Mouse (Mus musculus): ENCODE measurements at regions not wholly inside any gene's neighbourhood (a gene's known extent, or its start where the extent isn't known, plus 50 kb on each side); places are given as distances from the start of the nearest gene placed in this dataset.

GRCm38 (mm10) chr14:76701304-76701703 is 144.6 kb upstream of the Serp2 start:
- no peaks in the 10 kb centered on the region for H3K36me3 ChIP-seq (ENCODE audit: control insufficient read depth, insufficient read depth, low read length, poor library complexity, severe bottlenecking)
- DNase-seq (ENCODE audit: low read depth, low spot score): no peak
- in situ Hi-C loops (cut with MboI; ENCODE audit: low sequenced_read_pairs in 2 of 2, unreplicated experiment in 2 of 2): no loop called here
- H3K9me3 ChIP-seq (ENCODE audit: control insufficient read depth, insufficient read depth, low read depth, low read length): no peaks in the 10 kb centered on the region
- no peak overlapping the region for H3K4me3 ChIP-seq (ENCODE audit: insufficient read depth in 1 of 2, low read depth in 1 of 2, low read length in 2 of 2, poor library complexity in 1 of 2, severe bottlenecking in 1 of 2)
- no peak overlapping the region for H3K27ac ChIP-seq (ENCODE audit: insufficient read depth, low read depth, low read length, poor library complexity, severe bottlenecking)
- peaks cover 2 to 24% of the 10 kb centered on the region in 2 experiments; a peak in 2 of 4 replicates for H3K4me1 ChIP-seq (ENCODE audit: control insufficient read depth in 2 of 2, insufficient read depth in 2 of 2, low read length in 2 of 2, poor library complexity in 1 of 2)
- TF ChIP-seq CHD2 (IDR thresholded peaks at IDR 0.05; ENCODE audit: low read depth, low read length) (no peak), ZNF384 (IDR thresholded peaks at IDR 0.05; ENCODE audit: low read depth, low read length) (no peak), MAFK (IDR thresholded peaks at IDR 0.05; ENCODE audit: insufficient read depth, low read depth, low read length) (no peak), ZC3H11A (IDR thresholded peaks at IDR 0.05; ENCODE audit: borderline replicate concordance, low read depth, low read length) (no peak), HCFC1 (IDR thresholded peaks at IDR 0.05; ENCODE audit: borderline replicate concordance, insufficient read depth, low read length) (no peak)
- no peak overlapping the region for H3K9ac ChIP-seq (ENCODE audit: insufficient read depth, low read depth, low read length, poor library complexity, severe bottlenecking)

GRCm38 (mm10) chr14:76700796-76701195 is 144.1 kb upstream of the Serp2 start:
- no peak for TF ChIP-seq CHD2 (IDR thresholded peaks at IDR 0.05; ENCODE audit: low read depth, low read length)
- no peak for TF ChIP-seq MAFK (IDR thresholded peaks at IDR 0.05; ENCODE audit: insufficient read depth, low read depth, low read length)
- TF ChIP-seq ZC3H11A (IDR thresholded peaks at IDR 0.05; ENCODE audit: borderline replicate concordance, low read depth, low read length): no peak
- no peak for TF ChIP-seq ZNF384 (IDR thresholded peaks at IDR 0.05; ENCODE audit: low read depth, low read length)
- no peak for TF ChIP-seq HCFC1 (IDR thresholded peaks at IDR 0.05; ENCODE audit: borderline replicate concordance, insufficient read depth, low read length)
- H3K4me1 ChIP-seq (ENCODE audit: control insufficient read depth in 2 of 2, insufficient read depth in 2 of 2, low read length in 2 of 2, poor library complexity in 1 of 2): peaks cover 3 to 27% of the 10 kb centered on the region in 2 experiments; a peak in 3 of 4 replicates
- H3K27ac ChIP-seq (ENCODE audit: insufficient read depth, low read depth, low read length, poor library complexity, severe bottlenecking): no peak overlapping the region
- in situ Hi-C loops (cut with MboI; ENCODE audit: low sequenced_read_pairs in 2 of 2, unreplicated experiment in 2 of 2): no loop called here
- no peaks in the 10 kb centered on the region for H3K9me3 ChIP-seq (ENCODE audit: control insufficient read depth, insufficient read depth, low read depth, low read length)
- DNase-seq (ENCODE audit: low read depth, low spot score): no peak
- no peaks in the 10 kb centered on the region for H3K36me3 ChIP-seq (ENCODE audit: control insufficient read depth, insufficient read depth, low read length, poor library complexity, severe bottlenecking)
- no peak overlapping the region for H3K4me3 ChIP-seq (ENCODE audit: insufficient read depth in 1 of 2, low read depth in 1 of 2, low read length in 2 of 2, poor library complexity in 1 of 2, severe bottlenecking in 1 of 2)
- H3K9ac ChIP-seq (ENCODE audit: insufficient read depth, low read depth, low read length, poor library complexity, severe bottlenecking): no peak overlapping the region

GRCm38 (mm10) chr14:76700190-76700589 is 143.5 kb upstream of the Serp2 start:
- Histone ChIP-seq H3K4me3 (ENCODE audit: insufficient read depth in 1 of 2, low read depth in 1 of 2, low read length in 2 of 2, poor library complexity in 1 of 2, severe bottlenecking in 1 of 2) (no peak overlapping the region), H3K9me3 (ENCODE audit: control insufficient read depth, insufficient read depth, low read depth, low read length) (no peaks in the 10 kb centered on the region), H3K9ac (ENCODE audit: insufficient read depth, low read depth, low read length, poor library complexity, severe bottlenecking) (no peak overlapping the region), H3K4me1 (ENCODE audit: control insufficient read depth in 2 of 2, insufficient read depth in 2 of 2, low read length in 2 of 2, poor library complexity in 1 of 2) (peaks cover 7 to 30% of the 10 kb centered on the region in 2 experiments), H3K36me3 (ENCODE audit: control insufficient read depth, insufficient read depth, low read length, poor library complexity, severe bottlenecking) (no peaks in the 10 kb centered on the region), H3K27ac (ENCODE audit: insufficient read depth, low read depth, low read length, poor library complexity, severe bottlenecking) (no peak overlapping the region)
- TF ChIP-seq ZNF384 (IDR thresholded peaks at IDR 0.05; ENCODE audit: low read depth, low read length) (no peak), ZC3H11A (IDR thresholded peaks at IDR 0.05; ENCODE audit: borderline replicate concordance, low read depth, low read length) (no peak), HCFC1 (IDR thresholded peaks at IDR 0.05; ENCODE audit: borderline replicate concordance, insufficient read depth, low read length) (no peak), MAFK (IDR thresholded peaks at IDR 0.05; ENCODE audit: insufficient read depth, low read depth, low read length) (no peak), CHD2 (IDR thresholded peaks at IDR 0.05; ENCODE audit: low read depth, low read length) (no peak)
- in situ Hi-C loops (cut with MboI; ENCODE audit: low sequenced_read_pairs in 2 of 2, unreplicated experiment in 2 of 2): no loop called here
- DNase-seq (ENCODE audit: low read depth, low spot score): no peak

GRCm38 (mm10) chr14:76698718-76699402 is 142.2 kb upstream of the Serp2 start:
- no peak overlapping the region for H3K27ac ChIP-seq (ENCODE audit: insufficient read depth, low read depth, low read length, poor library complexity, severe bottlenecking)
- no peak for DNase-seq (ENCODE audit: low read depth, low spot score)
- in situ Hi-C loops (cut with MboI; ENCODE audit: low sequenced_read_pairs in 2 of 2, unreplicated experiment in 2 of 2): no loop called here
- TF ChIP-seq ZC3H11A (IDR thresholded peaks at IDR 0.05; ENCODE audit: borderline replicate concordance, low read depth, low read length) (no peak), ZNF384 (IDR thresholded peaks at IDR 0.05; ENCODE audit: low read depth, low read length) (no peak), MAFK (IDR thresholded peaks at IDR 0.05; ENCODE audit: insufficient read depth, low read depth, low read length) (no peak), CHD2 (IDR thresholded peaks at IDR 0.05; ENCODE audit: low read depth, low read length) (no peak), HCFC1 (IDR thresholded peaks at IDR 0.05; ENCODE audit: borderline replicate concordance, insufficient read depth, low read length) (no peak)
- H3K9me3 ChIP-seq (ENCODE audit: control insufficient read depth, insufficient read depth, low read depth, low read length): no peaks in the 10 kb centered on the region
- no peak overlapping the region for H3K9ac ChIP-seq (ENCODE audit: insufficient read depth, low read depth, low read length, poor library complexity, severe bottlenecking)
- H3K4me1 ChIP-seq (ENCODE audit: control insufficient read depth in 2 of 2, insufficient read depth in 2 of 2, low read length in 2 of 2, poor library complexity in 1 of 2): peaks cover 7 to 30% of the 10 kb centered on the region in 2 experiments
- no peak overlapping the region for H3K4me3 ChIP-seq (ENCODE audit: insufficient read depth in 1 of 2, low read depth in 1 of 2, low read length in 2 of 2, poor library complexity in 1 of 2, severe bottlenecking in 1 of 2)
- no peaks in the 10 kb centered on the region for H3K36me3 ChIP-seq (ENCODE audit: control insufficient read depth, insufficient read depth, low read length, poor library complexity, severe bottlenecking)
